Mouse (Mus musculus) right cerebral cortex, postnatal 36 days (tissue): ENCODE results near the gene Ifitm1.
"Not testable (repeated sequence)": the region's sequence is repeated elsewhere in the genome, so short reads cannot be mapped to it uniquely, and the experiment has no call there.

Experiments used
- DNase-seq, 2 experiments: peaks; one replicate each; pipeline ENCODE4 v3.0.0; 2022; ENCODE audit warnings: low spot score in 2 of 2, mixed read lengths in 1 of 2

Gene Ifitm1

DNA sequence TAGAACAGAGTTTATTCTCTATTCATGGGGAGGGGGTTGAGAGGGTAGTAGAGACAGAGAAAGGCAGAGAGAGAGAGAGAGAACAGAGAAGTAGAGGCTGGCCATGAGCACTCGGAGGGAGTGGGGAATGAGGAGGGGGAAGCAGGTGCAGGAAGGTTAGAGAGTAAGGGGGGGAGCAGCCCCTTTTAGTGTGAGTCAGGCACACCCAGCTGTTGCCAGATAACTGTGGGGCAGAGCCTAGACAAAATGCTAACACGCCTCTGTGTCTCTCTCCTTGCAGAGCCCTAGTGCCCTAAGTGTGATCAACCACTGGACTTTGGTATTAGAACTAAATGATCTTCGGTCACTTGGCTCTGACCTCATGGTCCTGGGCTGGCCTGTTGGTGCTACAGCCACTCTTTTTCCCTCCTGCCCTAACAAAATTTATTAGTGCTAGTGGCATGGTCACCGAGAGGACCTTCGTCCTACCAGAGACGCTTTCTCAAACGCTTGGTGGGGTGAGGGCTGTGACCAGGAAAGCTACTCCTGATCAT is 44.3 kb downstream of the Ifitm1 start:
- DNase-seq: no peak

DNA sequence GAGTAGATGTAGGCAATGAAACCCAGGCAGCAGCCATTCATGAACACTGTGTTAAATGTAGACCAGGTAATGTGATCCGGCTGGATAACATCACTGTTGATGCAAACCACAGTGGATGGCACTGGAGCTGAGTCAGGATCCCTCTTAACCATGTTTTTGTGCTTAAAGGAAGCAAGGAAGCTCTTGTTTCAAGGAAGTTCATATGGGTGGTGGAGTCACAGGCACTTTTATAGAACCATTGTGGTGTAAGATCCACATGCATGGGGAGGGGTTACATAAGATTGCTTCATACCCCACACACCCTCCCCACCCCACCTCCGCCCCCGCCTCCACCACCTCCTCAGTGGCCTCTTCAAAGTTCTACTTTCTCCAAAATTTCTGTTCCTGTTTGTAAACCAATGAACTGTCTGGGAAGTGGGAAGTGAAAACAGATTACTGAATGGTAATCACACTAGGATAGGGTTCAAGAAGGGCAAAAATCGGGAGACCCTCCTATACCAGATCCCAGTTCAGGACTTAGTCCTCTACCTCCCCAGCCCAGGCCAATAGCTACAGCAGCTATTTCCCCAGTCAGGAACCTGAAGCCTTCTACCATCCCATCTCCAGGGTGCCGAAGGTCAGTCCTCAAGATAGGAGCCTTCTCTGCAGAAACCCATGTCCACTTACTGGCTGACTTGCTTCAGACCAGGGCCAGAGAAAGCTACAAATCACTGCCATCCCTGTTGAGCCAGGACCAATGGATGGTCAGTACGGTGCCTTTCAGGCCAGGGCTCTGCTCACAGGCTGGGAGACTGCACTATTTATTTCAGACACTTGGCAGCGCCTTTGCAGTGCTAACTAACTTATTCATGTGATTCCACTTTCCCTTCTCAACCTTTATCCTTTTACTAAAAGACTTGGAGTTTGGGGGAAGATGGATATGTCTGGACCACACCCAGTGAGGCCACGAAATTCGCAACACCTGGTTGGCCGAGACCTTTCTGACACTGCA is 50.0 kb downstream of the Ifitm1 start:
- DNase-seq: no peak

DNA sequence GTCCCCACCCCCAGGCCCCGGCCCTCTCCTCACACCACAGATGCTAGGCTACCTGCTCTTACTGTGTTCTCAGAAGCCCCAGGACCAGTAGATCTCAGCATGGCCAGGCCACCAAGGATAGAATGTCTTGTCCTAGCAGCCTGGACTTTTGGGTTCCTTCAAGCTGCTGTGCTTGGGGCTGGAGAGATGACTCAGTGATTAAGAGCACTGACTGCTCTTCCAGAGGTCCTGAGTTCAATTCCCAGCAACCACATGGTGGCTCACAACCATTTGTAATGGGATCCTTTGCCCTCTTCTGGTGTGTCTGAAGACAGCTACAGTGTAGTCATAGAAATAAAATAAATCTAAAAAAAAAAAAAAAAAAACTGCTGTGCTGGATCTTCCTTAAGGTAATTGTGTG is 50.8 kb downstream of the Ifitm1 start, which contains the start of gene Ifitm6:
Gene Ifitm6 (minus strand): TSS at position 101 of the 400 bp plus-strand sequence.
- DNase-seq: not testable (repeated sequence)

DNA sequence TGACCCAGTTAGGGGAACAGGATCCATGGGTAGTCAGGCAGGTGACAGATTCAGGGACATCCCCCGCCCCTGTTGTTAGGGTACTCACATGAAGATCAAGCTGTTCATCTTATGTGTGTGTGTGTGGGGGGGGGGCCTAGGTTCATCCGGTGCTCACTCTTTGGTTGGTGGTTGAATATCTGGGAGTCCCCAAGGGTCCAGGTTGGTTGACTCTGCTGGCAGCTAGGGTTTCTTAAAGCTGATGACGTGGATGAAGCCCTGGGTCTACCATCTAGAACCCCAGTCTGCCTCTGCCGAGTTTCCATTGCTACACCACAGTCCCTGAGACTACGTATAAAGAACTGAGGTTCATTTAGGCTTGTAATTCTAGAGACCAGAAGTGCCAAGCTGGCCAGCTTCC is 52.0 kb downstream of the Ifitm1 start:
- no peak for DNase-seq
